Mouse (Mus musculus): ENCODE results near the gene Iqgap2.

DNA sequence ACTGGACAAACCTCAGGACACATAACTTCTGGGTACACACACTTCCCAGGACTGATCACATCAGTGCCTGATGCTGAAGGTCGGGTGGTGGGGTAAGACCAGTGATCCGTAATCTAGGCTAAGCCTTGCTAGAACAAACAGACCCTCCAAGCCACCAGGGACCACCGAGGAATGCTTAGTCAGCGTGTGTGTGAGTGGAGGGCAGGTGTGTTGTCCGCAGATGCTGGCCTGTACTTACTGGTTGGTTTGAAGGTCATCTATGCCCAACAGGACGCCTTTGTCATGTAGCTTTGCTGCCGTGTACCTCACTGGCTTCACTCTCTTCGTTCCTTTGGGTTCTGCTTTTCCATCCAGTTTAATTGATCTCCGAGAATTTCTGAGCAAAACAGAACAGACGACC lies 262.0 kb downstream of the Iqgap2 start:
- TF ChIP-seq ETS1 (conservative IDR thresholded peaks at IDR 0.05; ENCODE audit: low read depth, low read length) = no peak
- no peak for TF ChIP-seq ZNF384 (IDR thresholded peaks at IDR 0.05; ENCODE audit: low read depth, low read length)
- no peak for TF ChIP-seq POLR2A (IDR thresholded peaks at IDR 0.05; ENCODE audit: low read depth, low read length)
- TF ChIP-seq RCOR1 (conservative IDR thresholded peaks at IDR 0.05; ENCODE audit: low read depth, low read length) = no peak
- TF ChIP-seq NRF1 (IDR thresholded peaks at IDR 0.05; ENCODE audit: low read depth, low read length) = no peak
- no peak for TF ChIP-seq ZKSCAN1 (IDR thresholded peaks at IDR 0.05; ENCODE audit: borderline replicate concordance, low read depth, low read length)
- TF ChIP-seq MAX (IDR thresholded peaks at IDR 0.05; ENCODE audit: low read length) = no peak
- TF ChIP-seq USF2 (conservative IDR thresholded peaks at IDR 0.05; ENCODE audit: low read depth, low read length) = no peak
- no peak for TF ChIP-seq ZC3H11A (IDR thresholded peaks at IDR 0.05; ENCODE audit: low read depth, low read length)
- TF ChIP-seq EP300 (IDR thresholded peaks at IDR 0.05; ENCODE audit: low read length) = no peak
- no peak for TF ChIP-seq MAZ (IDR thresholded peaks at IDR 0.05; ENCODE audit: low read depth, low read length)
- no peak for TF ChIP-seq CTCF (conservative IDR thresholded peaks at IDR 0.05 in 1 of 2, IDR thresholded peaks at IDR 0.05 in 1 of 2; ENCODE audit: low read depth in 2 of 2, low read length in 2 of 2)
